Mouse (Mus musculus) intestine, embryonic 15.5 days (tissue): ENCODE data around the gene Ncoa3. TPM values are rescaled to one million over a fixed set of nuclear protein-coding genes. Genes with fewer than 3 reads are reported as not detected.

Source experiments
- ATAC-seq: fragments of 200-750 bp; cut with Nextera tagmentation; 2 replicates; pipeline ENCODE4 v1.8.0; 2017; ENCODE audit warnings: moderate TSS enrichment, moderate library complexity
- H3K27ac ChIP-seq: fragments of 300-500 bp; sonication (generic); 2 replicates; pipeline ENCODE4 v1.5.1; 2015; ENCODE audit warnings: mild to moderate bottlenecking, inconsistent platforms
- H3K27me3 ChIP-seq: fragments of 300-500 bp; sonication (generic); replicated peaks from 2 replicates; pipeline ENCODE4 v1.6.1; 2015; ENCODE audit warnings: inconsistent platforms
- H3K36me3 ChIP-seq: fragments of 300-500 bp; sonication (generic); 2 replicates; pipeline ENCODE4 v1.6.1; 2015; ENCODE audit warnings: inconsistent platforms
- H3K4me1 ChIP-seq: fragments of 300-500 bp; sonication (generic); replicated peaks from 2 replicates; pipeline ENCODE4 v1.6.1; 2015; ENCODE audit warnings: inconsistent platforms
- H3K4me2 ChIP-seq: fragments of 300-500 bp; sonication (generic); replicated peaks from 2 replicates; pipeline ENCODE4 v1.6.1; 2015; ENCODE audit warnings: mild to moderate bottlenecking, inconsistent platforms
- H3K4me3 ChIP-seq: fragments of 300-500 bp; sonication (generic); replicated peaks from 2 replicates; pipeline ENCODE4 v1.5.1; 2015; ENCODE audit warnings: inconsistent platforms
- H3K9ac ChIP-seq: fragments of 300-500 bp; sonication (generic); 2 replicates; pipeline ENCODE4 v1.6.1; 2015; ENCODE audit warnings: inconsistent platforms
- H3K9me3 ChIP-seq: fragments of 300-500 bp; sonication (generic); 2 replicates; pipeline ENCODE4 v1.6.1; 2016; ENCODE audit warnings: inconsistent platforms
- WGBS: fragments of 180-500 bp; shearing (Covaris S2); methylation state at CpG from one replicate; pipeline ENCODE4 v1.1.7; 2015; 5-methylcytosine and 5-hydroxymethylcytosine counted together
- polyA plus RNA-seq: library from polyadenylated mRNA; unstranded; fragments of >200 nt; fragmentation: Nextera tagmentation; extraction: Ambion mirVana; gene quantifications from 2 replicates; pipeline ENCODE4 v1.2.1, GENCODE M21; 2015

Gene Ncoa3
- polyA plus RNA-seq, 1 experiment from 2014 or later: 10.8 TPM

GRCm38 (mm10) chr2:166105911-166106310, 113.5 kb downstream of the Ncoa3 start:
- Histone ChIP-seq H3K9ac (no peak overlapping the region), H3K36me3 (no peaks in the 10 kb centered on the region), H3K4me2 (no peak overlapping the region), H3K4me1 (peaks cover 12% of the 10 kb centered on the region), H3K4me3 (no peak overlapping the region), H3K27ac (peak overlapping the region; percentile 72), H3K9me3 (no peaks in the 10 kb centered on the region), H3K27me3 (no peaks in the 10 kb centered on the region)
- 0 out of 2 replicates have a peak, but pooled peaks have one; percentile 19 for ATAC-seq
- WGBS: 53% methylated on average over 9 of the region's 9 CpGs

- H3K9ac ChIP-seq: no peak overlapping the region
- H3K27ac ChIP-seq: peak overlapping the region; percentile 72
- no peaks in the 10 kb centered on the region for H3K9me3 ChIP-seq
- H3K36me3 ChIP-seq: no peaks in the 10 kb centered on the region
- ATAC-seq: no peak
- 49% methylated on average over 2 of the region's 2 CpGs for WGBS
- no peaks in the 10 kb centered on the region for H3K27me3 ChIP-seq
- no peak overlapping the region for H3K4me2 ChIP-seq
- H3K4me1 ChIP-seq: peaks cover 12% of the 10 kb centered on the region
- H3K4me3 ChIP-seq: no peak overlapping the region
Observed at GRCm38 (mm10) chr2:166106631-166107030, 114.2 kb downstream of the Ncoa3 start.

GRCm38 (mm10) chr2:166107911-166108310, 115.5 kb downstream of the Ncoa3 start:
- no peaks in the 10 kb centered on the region for H3K36me3 ChIP-seq
- peaks cover 20% of the 10 kb centered on the region for H3K4me1 ChIP-seq
- no peak overlapping the region for H3K4me3 ChIP-seq
- no peaks in the 10 kb centered on the region for H3K9me3 ChIP-seq
- no peak overlapping the region for H3K9ac ChIP-seq
- no peak overlapping the region for H3K27ac ChIP-seq
- WGBS: 81% methylated on average over 5 of the region's 5 CpGs
- H3K4me2 ChIP-seq: no peak overlapping the region
- no peaks in the 10 kb centered on the region for H3K27me3 ChIP-seq
- ATAC-seq: no peak

GRCm38 (mm10) chr2:166108326-166108725, 115.9 kb downstream of the Ncoa3 start:
- 37% methylated on average over 4 of the region's 4 CpGs for WGBS
- Histone ChIP-seq H3K9ac (no peak overlapping the region), H3K27me3 (no peaks in the 10 kb centered on the region), H3K27ac (no peak overlapping the region), H3K4me3 (no peak overlapping the region), H3K4me1 (peaks cover 20% of the 10 kb centered on the region), H3K4me2 (no peak overlapping the region), H3K36me3 (no peaks in the 10 kb centered on the region), H3K9me3 (no peaks in the 10 kb centered on the region)
- peak; percentile 39; the same call in 1 of the 2 replicates for ATAC-seq

GRCm38 (mm10) chr2:166110764-166111163, 118.3 kb downstream of the Ncoa3 start:
- Histone ChIP-seq H3K4me1 (peaks cover 20% of the 10 kb centered on the region), H3K9me3 (no peaks in the 10 kb centered on the region), H3K4me3 (no peak overlapping the region), H3K27ac (no peak overlapping the region), H3K27me3 (no peaks in the 10 kb centered on the region), H3K4me2 (no peak overlapping the region), H3K36me3 (peaks cover 3% of the 10 kb centered on the region; the same call in 1 of the 2 replicates), H3K9ac (no peak overlapping the region)
- WGBS: 78% methylated on average over 8 of the region's 8 CpGs
- no peak for ATAC-seq

GRCm38 (mm10) chr2:166111238-166111637, 118.8 kb downstream of the Ncoa3 start:
- Histone ChIP-seq H3K27me3 (no peaks in the 10 kb centered on the region), H3K27ac (no peak overlapping the region), H3K36me3 (peaks cover 5% of the 10 kb centered on the region; the same call in 1 of the 2 replicates), H3K4me2 (no peak overlapping the region), H3K9ac (no peak overlapping the region), H3K4me3 (no peak overlapping the region), H3K9me3 (no peaks in the 10 kb centered on the region), H3K4me1 (peaks cover 16% of the 10 kb centered on the region)
- ATAC-seq: peak; percentile 39; the same call in 1 of the 2 replicates
- WGBS: 69% methylated on average over 2 of the region's 2 CpGs

GRCm38 (mm10) chr2:166111831-166112250, 119.4 kb downstream of the Ncoa3 start:
- ATAC-seq: peak; percentile 78
- no peak overlapping the region for H3K4me2 ChIP-seq
- no peak overlapping the region for H3K4me3 ChIP-seq
- no peaks in the 10 kb centered on the region for H3K9me3 ChIP-seq
- WGBS: 42% methylated on average over 10 of the region's 10 CpGs
- no peaks in the 10 kb centered on the region for H3K27me3 ChIP-seq
- H3K9ac ChIP-seq: no peak overlapping the region
- H3K36me3 ChIP-seq: peaks cover 5% of the 10 kb centered on the region; the same call in 1 of the 2 replicates
- H3K27ac ChIP-seq: no peak overlapping the region
- peaks cover 10% of the 10 kb centered on the region for H3K4me1 ChIP-seq

GRCm38 (mm10) chr2:166112986-166113385, 120.5 kb downstream of the Ncoa3 start:
- no peak overlapping the region for H3K4me2 ChIP-seq
- peaks cover 10% of the 10 kb centered on the region for H3K4me1 ChIP-seq
- no peak overlapping the region for H3K27ac ChIP-seq
- no peak overlapping the region for H3K9ac ChIP-seq
- no peak overlapping the region for H3K4me3 ChIP-seq
- H3K27me3 ChIP-seq: no peaks in the 10 kb centered on the region
- H3K9me3 ChIP-seq: no peaks in the 10 kb centered on the region
- H3K36me3 ChIP-seq: peaks cover 5% of the 10 kb centered on the region; the same call in 1 of the 2 replicates
- ATAC-seq: no peak
- whole genome bisulfite sequencing: 90% methylated on average over 11 of the region's 11 CpGs

GRCm38 (mm10) chr2:166115571-166116277, 123.3 kb downstream of the Ncoa3 start:
- H3K4me2 ChIP-seq: no peak overlapping the region
- 0 out of 2 replicates have a peak, but pooled peaks have one; percentile 30 for ATAC-seq
- no peaks in the 10 kb centered on the region for H3K27me3 ChIP-seq
- H3K27ac ChIP-seq: no peak overlapping the region
- H3K4me1 ChIP-seq: peaks cover 8% of the 10 kb centered on the region
- 82% methylated on average over 15 of the region's 15 CpGs for WGBS
- H3K9ac ChIP-seq: no peak overlapping the region
- H3K9me3 ChIP-seq: no peaks in the 10 kb centered on the region
- peaks cover 7% of the 10 kb centered on the region; the same call in 1 of the 2 replicates for H3K36me3 ChIP-seq
- no peak overlapping the region for H3K4me3 ChIP-seq

- WGBS: 94% methylated on average over 7 of the region's 7 CpGs
- Histone ChIP-seq H3K27ac (no peak overlapping the region), H3K9me3 (no peaks in the 10 kb centered on the region), H3K4me3 (no peak overlapping the region), H3K9ac (no peak overlapping the region), H3K4me1 (peaks cover 8% of the 10 kb centered on the region), H3K27me3 (no peaks in the 10 kb centered on the region), H3K36me3 (peaks cover 7% of the 10 kb centered on the region; the same call in 1 of the 2 replicates), H3K4me2 (no peak overlapping the region)
- no peak for ATAC-seq
Observed at GRCm38 (mm10) chr2:166116278-166116608, 123.8 kb downstream of the Ncoa3 start.

GRCm38 (mm10) chr2:166116704-166117103, 124.3 kb downstream of the Ncoa3 start:
- WGBS: 96% methylated on average over 16 of the region's 16 CpGs
- H3K27ac ChIP-seq: no peak overlapping the region
- H3K9me3 ChIP-seq: no peaks in the 10 kb centered on the region
- peaks cover 7% of the 10 kb centered on the region; the same call in 1 of the 2 replicates for H3K36me3 ChIP-seq
- no peak overlapping the region for H3K4me3 ChIP-seq
- ATAC-seq: no peak
- H3K9ac ChIP-seq: no peak overlapping the region
- peaks cover 10% of the 10 kb centered on the region for H3K4me1 ChIP-seq
- H3K27me3 ChIP-seq: no peaks in the 10 kb centered on the region
- no peak overlapping the region for H3K4me2 ChIP-seq

GRCm38 (mm10) chr2:166119992-166120391, 127.6 kb downstream of the Ncoa3 start:
- Histone ChIP-seq H3K27ac (no peak overlapping the region), H3K4me3 (no peak overlapping the region), H3K27me3 (no peaks in the 10 kb centered on the region), H3K9ac (no peak overlapping the region), H3K4me1 (peaks cover 11% of the 10 kb centered on the region), H3K4me2 (no peak overlapping the region), H3K9me3 (no peaks in the 10 kb centered on the region), H3K36me3 (peaks cover 7% of the 10 kb centered on the region; the same call in 1 of the 2 replicates)
- no peak for ATAC-seq
- WGBS: 82% methylated on average over 2 of the region's 2 CpGs
